Mouse (Mus musculus) lung, adult 2 months (tissue): ENCODE measurements around the gene Gsk3a.

Experiments used
- CTCF ChIP-seq: fragments of 200-500 bp; IDR thresholded peaks from 2 replicates; pipeline ENCODE4 v1.5.1; 2011; ENCODE audit warnings: mild to moderate bottlenecking, low read length, control low read depth; ENCODE audit not compliant: insufficient read depth
- POLR2A ChIP-seq: fragments of 200-500 bp; IDR thresholded peaks from 2 replicates; pipeline ENCODE4 v1.6.1; 2011; ENCODE audit warnings: low read depth, mild to moderate bottlenecking, control low read depth, low read length, borderline replicate concordance; ENCODE audit errors: extremely low read depth

- TF ChIP-seq CTCF (no peak), POLR2A (no peak; the same call in 1 of the 2 replicates)
Measured at GRCm38 (mm10) chr7:25279076-25279860, 41.6 kb upstream of the Gsk3a start.
